Mouse (Mus musculus) MEL (cell line): Measurements from ENCODE around the gene Vax2. TPM values are rescaled to one million over a fixed set of nuclear protein-coding genes. Genes with fewer than 3 reads are reported as not detected.
A peak's percentile ranks its signal among the peaks of the same experiment; 100 is the strongest.

Experiments used
- DNase-seq: peaks from one replicate; pipeline ENCODE4 v3.0.0; 2011; ENCODE audit warnings: low read depth, low spot score
- H3K27ac ChIP-seq: 2 replicates; pipeline ENCODE4 v1.5.1; 2012; ENCODE audit warnings: low read depth, mild to moderate bottlenecking, control low read depth, low read length, moderate library complexity; ENCODE audit not compliant: control insufficient read depth
- H3K27me3 ChIP-seq, 2 experiments: fragments of 150-350 bp in 1 of 2; sonication (generic) in 1 of 2; 2 replicates each; pipeline ENCODE4 v1.6.1; 2012; ENCODE audit warnings: low read length in 2 of 2, mild to moderate bottlenecking in 2 of 2, improper control_type of control experiment in 1 of 2, moderate library complexity in 1 of 2; ENCODE audit not compliant: insufficient read depth in 2 of 2, control insufficient read depth in 1 of 2
- H3K36me3 ChIP-seq, 2 experiments: 2 replicates each; pipeline ENCODE4 v1.6.1; 2012 to 2014; ENCODE audit warnings: low read length in 2 of 2, improper control_type of control experiment in 1 of 2, inconsistent platforms in 1 of 2, mild to moderate bottlenecking in 1 of 2; ENCODE audit not compliant: insufficient read depth in 2 of 2, control insufficient read depth in 1 of 2
- H3K4me1 ChIP-seq, 2 experiments: fragments of 150-350 bp in 1 of 2; sonication (generic) in 1 of 2; 2 replicates each; pipeline ENCODE4 v1.6.1; 2012; ENCODE audit warnings: low read length in 2 of 2, improper control_type of control experiment in 1 of 2, mild to moderate bottlenecking in 1 of 2; ENCODE audit not compliant: insufficient read depth in 2 of 2, control insufficient read depth in 1 of 2
- H3K4me3 ChIP-seq, 2 experiments: fragments of 150-350 bp in 1 of 2; sonication (generic) in 1 of 2; 2 replicates each; pipeline ENCODE4 v1.5.1; 2012; ENCODE audit warnings: low read depth in 2 of 2, low read length in 2 of 2, mild to moderate bottlenecking in 2 of 2, moderate library complexity in 2 of 2, control low read depth in 1 of 2, improper control_type of control experiment in 1 of 2; ENCODE audit not compliant: control insufficient read depth in 1 of 2, insufficient read depth in 1 of 2
- H3K79me2 ChIP-seq: 2 replicates; pipeline ENCODE4 v1.6.1; 2012; ENCODE audit warnings: mild to moderate bottlenecking, low read length, moderate library complexity; ENCODE audit not compliant: control insufficient read depth, poor library complexity, insufficient read depth
- H3K9ac ChIP-seq: 2 replicates; pipeline ENCODE4 v1.6.1; 2012; ENCODE audit warnings: low read depth, mild to moderate bottlenecking, control low read depth, low read length, moderate library complexity; ENCODE audit not compliant: control insufficient read depth, poor library complexity, severe bottlenecking
- H3K9me3 ChIP-seq: fragments of 150-350 bp; sonication (generic); replicated peaks from 2 replicates; pipeline ENCODE4 v1.6.1; 2012; ENCODE audit warnings: mild to moderate bottlenecking, low read length, improper control_type of control experiment, moderate library complexity; ENCODE audit not compliant: insufficient read depth
- BHLHE40 ChIP-seq: IDR thresholded peaks from 2 replicates; pipeline ENCODE4 v1.6.1; 2012; ENCODE audit warnings: low read depth, mild to moderate bottlenecking, inconsistent platforms, low read length, improper control_type of control experiment, borderline replicate concordance
- CHD1 ChIP-seq: IDR thresholded peaks from 2 replicates; pipeline ENCODE4 v1.6.1; 2012; ENCODE audit warnings: low read depth, mild to moderate bottlenecking, inconsistent platforms, low read length, improper control_type of control experiment
- CHD2 ChIP-seq: IDR thresholded peaks from 2 replicates; pipeline ENCODE4 v1.6.1; 2011; ENCODE audit warnings: low read length, improper control_type of control experiment
- ELF1 ChIP-seq: IDR thresholded peaks from 2 replicates; pipeline ENCODE4 v1.6.1; 2014; ENCODE audit warnings: low read depth, mild to moderate bottlenecking, inconsistent platforms, low read length, improper control_type of control experiment, moderate library complexity
- GABPA ChIP-seq: IDR thresholded peaks from 2 replicates; pipeline ENCODE4 v1.6.1; 2012; ENCODE audit warnings: low read depth, mild to moderate bottlenecking, inconsistent platforms, low read length, improper control_type of control experiment, moderate library complexity
- HCFC1 ChIP-seq: IDR thresholded peaks from 2 replicates; pipeline ENCODE4 v1.6.1; 2012; ENCODE audit warnings: low read depth, mild to moderate bottlenecking, inconsistent platforms, low read length, improper control_type of control experiment, moderate library complexity
- JUND ChIP-seq: IDR thresholded peaks from 2 replicates; pipeline ENCODE4 v1.6.1; 2011; ENCODE audit warnings: low read depth, mild to moderate bottlenecking, improper control_type of control experiment, low read length
- MAZ ChIP-seq: IDR thresholded peaks from 2 replicates; pipeline ENCODE4 v1.6.1; 2012; ENCODE audit warnings: low read depth, mild to moderate bottlenecking, inconsistent platforms, low read length, improper control_type of control experiment
- MEF2A ChIP-seq: IDR thresholded peaks from 2 replicates; pipeline ENCODE4 v1.6.1; 2014; ENCODE audit warnings: low read depth, mild to moderate bottlenecking, inconsistent platforms, low read length, improper control_type of control experiment; ENCODE audit not compliant: poor library complexity, insufficient replicate concordance, severe bottlenecking; ENCODE audit errors: extremely low read depth
- MYC ChIP-seq: IDR thresholded peaks from 2 replicates; pipeline ENCODE4 v1.6.1; 2011; ENCODE audit warnings: low read depth, mild to moderate bottlenecking, low read length, improper control_type of control experiment, moderate library complexity
- RCOR1 ChIP-seq: IDR thresholded peaks from 2 replicates; pipeline ENCODE4 v1.6.1; 2012; ENCODE audit warnings: low read depth, mild to moderate bottlenecking, inconsistent platforms, low read length, improper control_type of control experiment
- SIN3A ChIP-seq: IDR thresholded peaks from 2 replicates; pipeline ENCODE4 v1.6.1; 2012; ENCODE audit warnings: low read length, improper control_type of control experiment, inconsistent platforms
- SMC3 ChIP-seq: IDR thresholded peaks from 2 replicates; pipeline ENCODE4 v1.6.1; 2011; ENCODE audit warnings: low read depth, low read length, improper control_type of control experiment
- USF2 ChIP-seq, 2 experiments: IDR thresholded peaks; 2 replicates each; pipeline ENCODE4 v1.6.1; 2011 to 2012; ENCODE audit warnings: improper control_type of control experiment in 2 of 2, low read length in 2 of 2, borderline replicate concordance in 1 of 2, inconsistent platforms in 1 of 2, low read depth in 1 of 2, mild to moderate bottlenecking in 1 of 2; ENCODE audit not compliant: insufficient read depth in 1 of 2
- ZNF384 ChIP-seq: IDR thresholded peaks from 2 replicates; pipeline ENCODE4 v1.6.1; 2012; ENCODE audit warnings: low read depth, mild to moderate bottlenecking, inconsistent platforms, low read length, improper control_type of control experiment
- polyA plus RNA-seq, 2 experiments: library from polyadenylated mRNA; stranded (reverse) in 1 of 2; unstranded in 1 of 2; fragments of >175 nt in 1 of 2; fragments of >200 nt in 1 of 2; gene quantifications; 2 replicates each; pipeline versions ENCODE4 v1.2.1 to v1.2.4; 2012; ENCODE audit warnings: low replicate concordance in 2 of 2, low read depth in 1 of 2; ENCODE audit not compliant: insufficient read length in 2 of 2, insufficient read depth in 1 of 2, missing spikeins in 1 of 2
- total RNA-seq: library from RNA; depleted of rRNA; stranded (reverse); fragments of 300-350 nt; gene quantifications from 2 replicates; pipeline ENCODE4 v1.2.3, GENCODE M21; 2012

The Vax2 gene
- total and polyA plus RNA-seq, 3 experiments = 0.46 to 3.2 TPM; not detected in 1

DNA sequence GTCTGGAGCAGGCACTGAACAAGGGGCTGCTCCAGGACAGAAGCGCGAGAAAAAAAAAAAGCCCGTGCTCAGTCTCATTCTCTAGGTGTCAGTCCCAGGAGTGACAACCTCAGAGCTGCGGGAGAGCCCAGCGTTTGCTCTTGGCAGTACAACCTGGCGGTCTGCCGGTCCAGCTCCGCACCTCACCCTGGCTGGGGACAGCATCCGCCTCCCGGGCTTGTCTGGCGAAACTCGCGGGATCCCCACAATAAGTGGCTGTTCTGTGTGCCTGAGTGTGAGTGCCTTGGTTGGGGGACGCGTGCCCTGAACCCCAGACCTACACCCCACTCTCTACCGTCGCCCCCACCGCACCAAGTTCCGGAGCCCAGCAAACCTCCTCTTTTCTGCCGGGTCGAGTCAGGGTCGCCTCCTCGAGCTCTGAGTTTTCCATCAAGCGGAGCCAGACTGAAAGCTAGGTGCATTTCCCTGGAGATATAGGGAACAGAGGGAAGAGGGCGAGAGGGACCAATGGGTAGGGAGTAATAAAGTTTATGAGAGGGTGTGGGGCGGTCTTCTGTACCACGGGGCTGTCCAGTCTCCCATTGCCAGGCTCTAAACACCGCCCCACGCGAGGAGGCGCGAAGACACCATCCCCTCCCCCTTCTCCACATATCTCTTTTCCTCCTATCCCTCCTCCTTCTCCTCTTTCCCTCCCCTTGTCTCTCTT lies 550 bp upstream of the Vax2 start:
- H3K27ac ChIP-seq = no peak overlapping the region
- TF ChIP-seq SMC3 (no peak), USF2 (IDR thresholded peaks at IDR 0.05; ENCODE audit: borderline replicate concordance in 1 of 2, insufficient read depth in 1 of 2, low read depth in 1 of 2, low read length in 2 of 2) (no peak)
- no peaks in the 10 kb centered on the region; a peak in 1 of 4 replicates for H3K4me1 ChIP-seq
- H3K9me3 ChIP-seq = no peaks in the 10 kb centered on the region
- peak; percentile 43 for DNase-seq
- H3K9ac ChIP-seq = peak overlapping the region; percentile 42
- H3K36me3 ChIP-seq = no peaks in the 10 kb centered on the region
- peaks cover 1 to 2% of the 10 kb centered on the region in 2 experiments; a peak in 3 of 4 replicates for H3K27me3 ChIP-seq
- no peaks in the 10 kb centered on the region; the same call in 1 of the 2 replicates for H3K79me2 ChIP-seq
- H3K4me3 ChIP-seq = peak overlapping the region; percentile 54 to 64

DNA sequence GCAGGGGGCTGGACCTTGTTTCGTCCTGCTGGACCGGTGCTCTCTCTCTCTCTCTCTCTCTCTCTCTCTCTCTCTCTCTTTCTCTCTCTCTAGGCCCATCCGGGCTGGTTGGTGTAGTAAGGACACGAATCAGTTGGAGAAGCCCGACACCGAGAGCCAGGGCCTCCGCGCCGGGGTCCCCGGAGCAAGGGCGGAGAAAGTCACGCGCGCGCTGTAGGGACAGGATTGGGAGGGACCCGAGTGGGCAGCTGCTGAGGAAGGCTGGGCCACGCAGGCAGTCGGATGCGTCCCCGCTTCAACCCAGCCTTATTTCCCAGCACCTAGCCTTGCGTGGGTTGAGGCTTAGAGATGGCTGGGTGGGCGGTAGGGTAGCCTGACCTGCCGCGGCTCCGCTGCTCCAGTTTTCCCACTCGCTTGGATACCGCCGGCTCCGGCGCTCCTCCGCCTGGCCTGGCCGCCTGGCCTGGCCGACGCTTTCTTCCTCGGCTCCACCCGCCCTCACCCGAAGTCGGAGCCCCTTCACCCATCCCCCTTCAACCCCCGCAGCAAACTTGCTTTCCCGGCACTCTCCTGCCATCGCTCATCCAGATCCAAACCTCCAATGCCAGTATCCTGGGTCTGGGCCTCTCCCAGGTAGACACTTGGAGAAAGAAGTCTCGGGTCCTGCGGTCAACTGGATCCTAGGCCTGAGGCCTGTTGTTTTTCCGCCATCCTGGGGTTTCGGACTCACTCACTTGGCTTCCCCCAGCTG lies 836 bp downstream of the Vax2 start:
- peaks cover 0 to 2% of the 10 kb centered on the region in 2 experiments; a peak in 3 of 4 replicates for H3K27me3 ChIP-seq
- TF ChIP-seq ELF1 (no peak), HCFC1 (no peak), ZNF384 (no peak), BHLHE40 (no peak), CHD2 (no peak), GABPA (no peak), MAZ (no peak), JUND (no peak), CHD1 (no peak), SIN3A (no peak), MYC (no peak), RCOR1 (no peak), MEF2A (no peak)
- TF ChIP-seq, all 39 proteins: peak for 0
- Histone ChIP-seq H3K4me1 (no peaks in the 10 kb centered on the region; a peak in 1 of 4 replicates), H3K27ac (no peak overlapping the region), H3K9me3 (no peaks in the 10 kb centered on the region), H3K36me3 (no peaks in the 10 kb centered on the region), H3K9ac (peak overlapping the region; percentile 65), H3K4me3 (peak overlapping the region; percentile 64 to 71; a peak in 3 of 4 replicates), H3K79me2 (no peaks in the 10 kb centered on the region; the same call in 1 of the 2 replicates)
- no peak for DNase-seq
